Mouse (Mus musculus) left cerebral cortex, postnatal 4 days (tissue): ENCODE measurements around the gene Gm49661. TPM values are rescaled to one million over a fixed set of nuclear protein-coding genes. Genes with fewer than 3 reads are reported as not detected.

ENCODE experiments used
- DNase-seq: peaks from one replicate; pipeline ENCODE4 v3.0.0-alpha.2; 2022
- intact Hi-C: fragments of 180-260 bp; cut with DNase I; formaldehyde crosslinking; loops from one replicate; pipeline ENCODE4 v1.15.1; 2025
- total RNA-seq, 2 experiments: library from RNA; stranded (reverse); gene quantifications; 2 replicates each; pipeline ENCODE4 v1.2.3; 2021

The Gm49661 gene
- total RNA-seq, 2 experiments from 2014 or later: not detected

GRCm38 (mm10) chr8:84985049-84985683 lies 15.9 kb upstream of the Gm49661 start:
- intact Hi-C loops: no loop called here
- DNase-seq: no peak

- intact Hi-C loops: no loop called here
- DNase-seq: no peak
Observed at GRCm38 (mm10) chr8:84984294-84985048, 15.2 kb upstream of the Gm49661 start.

GRCm38 (mm10) chr8:84982499-84983011 lies 13.3 kb upstream of the Gm49661 start:
- intact Hi-C loops: no loop called here

GRCm38 (mm10) chr8:84981644-84982498 lies 12.6 kb upstream of the Gm49661 start:
- DNase-seq: no peak
- intact Hi-C loops: no loop called here

More at GRCm38 (mm10) chr8:84982499-84983011, 13.3 kb upstream of the Gm49661 start:
- no peak for DNase-seq

GRCm38 (mm10) chr8:84980622-84981358 lies 11.6 kb upstream of the Gm49661 start:
- intact Hi-C loops: no loop called here
- DNase-seq: peak; percentile 83

GRCm38 (mm10) chr8:84979599-84980421 lies 10.6 kb upstream of the Gm49661 start:
- intact Hi-C loops: no loop called here
- peak; percentile 88 for DNase-seq

GRCm38 (mm10) chr8:84978248-84978940 lies 9.2 kb upstream of the Gm49661 start, which contains the start of gene Junb:
Junb (minus strand) TSS chr8:84978718.
- intact Hi-C loops: no loop called here

GRCm38 (mm10) chr8:84977435-84978247 lies 8.4 kb upstream of the Gm49661 start:
- intact Hi-C loops: no loop called here
- peak; percentile 46 for DNase-seq

More at GRCm38 (mm10) chr8:84978248-84978940, 9.2 kb upstream of the Gm49661 start, which contains the start of gene Junb:
- DNase-seq: peak; percentile 78

GRCm38 (mm10) chr8:84976763-84977434 lies 7.7 kb upstream of the Gm49661 start:
- intact Hi-C loops: no loop called here
- DNase-seq: no peak

GRCm38 (mm10) chr8:84976031-84976762 lies 7.0 kb upstream of the Gm49661 start:
- intact Hi-C loops: no loop called here
- DNase-seq: peak; percentile 92

GRCm38 (mm10) chr8:84975434-84975833 lies 6.2 kb upstream of the Gm49661 start:
- intact Hi-C loops: no loop called here
- peak; percentile 64 for DNase-seq

- DNase-seq: no peak
- intact Hi-C loops: no loop called here
Observed at GRCm38 (mm10) chr8:84974543-84975142, 5.4 kb upstream of the Gm49661 start.

- peak; percentile 36 for DNase-seq
- intact Hi-C loops: no loop called here
Observed at GRCm38 (mm10) chr8:84973803-84974542, 4.7 kb upstream of the Gm49661 start.

GRCm38 (mm10) chr8:84973079-84973478 lies 3.8 kb upstream of the Gm49661 start:
- DNase-seq: no peak
- intact Hi-C loops: no loop called here

- no peak for DNase-seq
- intact Hi-C loops: no loop called here
Observed at GRCm38 (mm10) chr8:84970913-84971312, 1.7 kb upstream of the Gm49661 start.
